Mouse (Mus musculus) G1E (cell line): ENCODE data around the gene Slc26a6.

Experiments
- CTCF ChIP-seq: IDR thresholded peaks from 2 replicates; pipeline ENCODE4 v1.5.1; 2012; ENCODE audit warnings: low read depth, low read length, inconsistent platforms, mixed read lengths
- GATA1 ChIP-seq: IDR thresholded peaks from 2 replicates; pipeline ENCODE4 v1.6.1; 2012; ENCODE audit warnings: borderline replicate concordance, low read length, inconsistent platforms, mixed read lengths
- GATA2 ChIP-seq: IDR thresholded peaks from 2 replicates; pipeline ENCODE4 v1.6.1; 2012; ENCODE audit warnings: low read depth, low read length, inconsistent platforms, borderline replicate concordance
- POLR2AphosphoS5 ChIP-seq: IDR thresholded peaks from 2 replicates; pipeline ENCODE4 v1.6.1; 2012; ENCODE audit warnings: low read depth, low read length, inconsistent platforms; ENCODE audit not compliant: insufficient replicate concordance
- TAL1 ChIP-seq: conservative IDR thresholded peaks from 2 replicates; pipeline ENCODE4 v1.6.1; 2012; ENCODE audit warnings: low read depth, low read length, inconsistent platforms, mixed read lengths

GRCm38 (mm10) chr9:108936418-108937364 lies 83.6 kb downstream of the Slc26a6 start, which contains the start of gene Uqcrc1:
- TF ChIP-seq GATA1 (no peak), CTCF (peak; percentile 72), POLR2AphosphoS5 (no peak), GATA2 (no peak), TAL1 (no peak)
